Mouse (Mus musculus): ENCODE data around the gene Tns1. TPM values are rescaled to one million over a fixed set of nuclear protein-coding genes. Genes with fewer than 3 reads are reported as not detected.

Tns1 gene
- polyA plus RNA-seq, 1 experiment = not detected

DNA sequence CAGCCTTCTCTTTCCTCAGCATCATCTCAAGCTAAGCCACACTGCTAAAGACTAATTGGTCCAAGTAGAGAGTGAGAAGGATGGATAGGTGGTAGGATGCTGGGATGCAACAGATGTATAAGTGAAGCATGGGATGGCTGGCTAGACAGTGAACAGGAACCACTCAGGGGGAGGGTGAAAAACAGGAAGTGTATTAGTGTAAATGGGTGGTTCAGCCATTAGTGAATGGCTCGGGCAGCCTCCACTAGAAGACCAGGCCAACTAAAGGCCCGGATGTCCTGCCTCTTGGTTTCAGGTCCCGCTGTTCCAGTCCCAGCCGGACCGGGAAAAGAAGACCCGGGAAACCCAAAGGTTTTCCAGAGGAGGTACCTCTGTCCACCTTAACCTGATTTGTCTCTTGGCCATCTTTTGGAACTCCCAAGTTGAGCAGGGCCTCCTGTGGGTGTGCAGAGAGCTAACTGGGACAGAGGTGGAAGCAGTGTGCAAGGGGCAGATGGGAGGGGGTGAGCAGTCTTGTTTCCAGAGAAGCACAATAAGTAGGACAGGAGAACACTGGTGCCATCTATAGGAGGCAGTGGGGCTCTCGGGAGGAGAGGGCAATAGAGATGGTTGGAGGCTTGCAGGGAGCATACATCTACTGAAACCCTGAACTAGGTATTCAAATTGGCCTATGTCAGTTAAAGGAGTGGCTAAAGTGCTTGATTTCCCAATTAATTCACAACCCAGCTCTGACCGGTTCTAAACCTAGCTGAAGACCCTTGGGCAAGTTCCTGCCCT is 6.8 kb upstream of the Tns1 start:
- WGBS = 93% methylated on average over 8 of the region's 8 CpGs
- H3K4me1 ChIP-seq (ENCODE audit: control insufficient read depth, insufficient read depth, low read length) = no peaks in the 10 kb centered on the region
- H3K4me3 ChIP-seq (ENCODE audit: insufficient read depth, low read depth, low read length) = no peak overlapping the region
- TF ChIP-seq CTCF (IDR thresholded peaks at IDR 0.05; ENCODE audit: insufficient read depth, low read depth, low read length) (no peak), POLR2A (IDR thresholded peaks at IDR 0.05; ENCODE audit: insufficient read depth, low read depth, low read length) (no peak)
- H3K27ac ChIP-seq (ENCODE audit: insufficient read depth, low read depth, low read length) = no peak overlapping the region

DNA sequence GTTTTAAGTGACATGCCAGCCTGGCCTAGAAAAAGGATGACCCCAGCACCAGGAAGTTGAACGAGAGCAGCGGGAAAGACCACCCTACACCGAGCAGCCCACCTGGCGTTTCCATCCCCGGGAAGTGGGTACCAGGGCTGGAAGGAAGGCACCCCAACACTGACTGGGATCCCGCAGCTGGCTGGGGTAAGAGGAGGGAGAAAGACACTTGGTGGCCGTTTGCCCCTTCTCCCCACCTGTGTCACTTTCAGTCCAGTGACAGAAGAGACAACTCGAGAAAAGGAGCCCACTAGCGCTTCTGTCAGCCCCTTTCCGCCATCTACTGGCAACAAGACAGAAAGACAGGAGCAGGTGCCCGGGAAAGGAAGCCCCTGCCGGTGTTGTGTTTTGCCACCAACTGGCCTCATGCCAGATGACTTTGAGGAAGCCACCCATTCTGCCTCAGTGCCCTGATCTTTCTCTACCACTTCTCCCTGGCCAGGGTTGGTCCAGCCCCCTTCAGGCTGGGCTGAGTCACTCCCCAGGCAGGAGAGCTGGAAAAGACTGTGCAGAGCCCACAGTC is 823 bp upstream of the Tns1 start, which contains the start of gene Rufy4:
Gene Rufy4, plus strand, starts transcription at position 551 of the 562 bp plus-strand sequence.
- Histone ChIP-seq H3K4me3 (ENCODE audit: insufficient read depth, low read depth, low read length) (peak within 1 kb of the TSS; percentile 37), H3K4me1 (ENCODE audit: control insufficient read depth, insufficient read depth, low read length) (peaks cover 25% of the 10 kb centered on the region), H3K27ac (ENCODE audit: insufficient read depth, low read depth, low read length) (no peak within 1 kb of the TSS)
- TF ChIP-seq POLR2A (IDR thresholded peaks at IDR 0.05; ENCODE audit: insufficient read depth, low read depth, low read length) (no peak), CTCF (IDR thresholded peaks at IDR 0.05; ENCODE audit: insufficient read depth, low read depth, low read length) (peak; percentile 78)
- WGBS = under 1% methylated on average over 12 of the region's 12 CpGs

DNA sequence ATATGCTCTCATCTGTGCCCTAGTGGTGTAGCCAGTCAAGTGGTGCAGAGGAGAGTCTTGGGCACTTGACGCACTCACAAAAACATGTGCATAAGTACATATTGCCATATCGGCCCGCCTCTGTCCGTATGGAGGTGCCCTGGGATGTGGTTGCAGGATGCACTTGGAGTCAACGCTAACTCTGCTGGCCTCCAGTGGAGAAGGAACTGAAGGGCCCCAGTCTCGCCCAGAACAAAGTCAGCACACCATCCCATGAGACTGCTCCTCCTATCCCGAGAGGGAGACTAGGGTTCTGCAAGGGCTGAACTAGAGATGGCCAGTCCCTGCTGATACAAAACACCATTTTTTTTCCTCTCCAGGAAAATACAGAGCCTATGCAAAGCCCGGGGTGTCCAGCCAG is 1.0 kb downstream of the Tns1 start:
- TF ChIP-seq POLR2A (IDR thresholded peaks at IDR 0.05; ENCODE audit: insufficient read depth, low read depth, low read length) (no peak), CTCF (IDR thresholded peaks at IDR 0.05; ENCODE audit: insufficient read depth, low read depth, low read length) (no peak)
- whole genome bisulfite sequencing = 82% methylated on average over 8 of the region's 8 CpGs
- no peak overlapping the region for H3K27ac ChIP-seq (ENCODE audit: insufficient read depth, low read depth, low read length)
- H3K4me3 ChIP-seq (ENCODE audit: insufficient read depth, low read depth, low read length) = no peak overlapping the region
- H3K4me1 ChIP-seq (ENCODE audit: control insufficient read depth, insufficient read depth, low read length) = peaks cover 29% of the 10 kb centered on the region

DNA sequence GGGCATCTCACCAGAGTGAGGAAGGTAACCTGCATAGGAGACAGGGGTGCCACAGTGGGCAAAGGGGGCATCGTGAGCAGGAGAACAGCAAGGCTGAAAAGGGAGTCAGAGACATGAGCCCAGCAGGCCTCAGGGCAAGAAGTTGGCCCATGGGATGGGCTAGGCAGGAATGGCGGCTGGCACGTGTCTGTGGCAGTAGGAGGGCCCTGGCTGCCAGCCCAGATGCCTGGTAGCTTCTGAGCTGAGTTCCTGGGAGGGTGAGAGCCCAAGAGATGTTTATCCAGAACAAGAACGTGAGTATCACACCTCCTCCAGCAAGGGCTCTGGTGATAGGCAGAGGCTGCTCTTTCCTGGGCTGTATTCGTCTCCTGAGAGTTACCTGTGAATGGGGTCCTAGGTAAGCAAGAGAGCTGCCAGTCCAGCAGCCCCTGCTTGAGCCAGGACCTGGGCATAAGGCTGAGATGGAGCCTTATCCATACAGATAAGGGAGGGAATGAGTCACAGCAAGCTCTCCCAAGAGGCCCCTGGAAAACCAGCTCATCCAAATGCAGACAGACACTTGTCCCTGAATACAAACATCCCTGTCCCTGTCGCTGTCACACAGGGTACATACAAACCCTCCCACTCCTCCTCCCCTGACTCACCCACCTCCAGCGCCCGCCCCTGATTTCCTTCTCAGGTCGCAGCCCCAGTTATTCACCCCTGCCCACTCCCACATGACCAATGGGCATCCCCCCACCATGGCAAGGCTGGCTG is 2.2 kb downstream of the Tns1 start:
- peaks cover 29% of the 10 kb centered on the region for H3K4me1 ChIP-seq (ENCODE audit: control insufficient read depth, insufficient read depth, low read length)
- H3K4me3 ChIP-seq (ENCODE audit: insufficient read depth, low read depth, low read length) = no peak overlapping the region
- 45% methylated on average over 9 of the region's 9 CpGs for WGBS
- TF ChIP-seq POLR2A (IDR thresholded peaks at IDR 0.05; ENCODE audit: insufficient read depth, low read depth, low read length) (no peak), CTCF (IDR thresholded peaks at IDR 0.05; ENCODE audit: insufficient read depth, low read depth, low read length) (no peak)
- no peak overlapping the region for H3K27ac ChIP-seq (ENCODE audit: insufficient read depth, low read depth, low read length)

DNA sequence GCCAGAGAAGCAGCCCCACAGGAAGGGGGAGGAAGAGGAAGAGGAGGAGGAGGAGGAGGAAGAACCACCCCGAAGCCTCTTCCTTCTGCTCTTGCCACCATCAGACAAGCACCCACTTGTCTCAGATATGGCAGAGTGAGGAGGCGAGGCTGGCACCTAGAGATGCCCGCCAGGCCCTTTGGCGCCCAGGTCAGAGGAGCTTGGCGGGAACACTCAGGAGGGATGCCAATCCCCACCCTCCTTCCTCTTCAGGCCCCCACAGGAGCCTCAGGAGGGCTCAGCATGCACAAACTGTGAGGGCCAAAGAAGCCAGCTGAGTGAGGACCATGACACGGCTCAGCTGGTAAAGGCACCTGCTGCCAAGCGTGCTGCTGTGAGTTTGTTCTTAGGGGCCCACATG is 3.1 kb downstream of the Tns1 start:
- 82% methylated on average over 7 of the region's 7 CpGs for WGBS
- Histone ChIP-seq H3K4me1 (ENCODE audit: control insufficient read depth, insufficient read depth, low read length) (peaks cover 29% of the 10 kb centered on the region), H3K27ac (ENCODE audit: insufficient read depth, low read depth, low read length) (no peak overlapping the region), H3K4me3 (ENCODE audit: insufficient read depth, low read depth, low read length) (no peak overlapping the region)
- TF ChIP-seq CTCF (IDR thresholded peaks at IDR 0.05; ENCODE audit: insufficient read depth, low read depth, low read length) (no peak), POLR2A (IDR thresholded peaks at IDR 0.05; ENCODE audit: insufficient read depth, low read depth, low read length) (no peak)

DNA sequence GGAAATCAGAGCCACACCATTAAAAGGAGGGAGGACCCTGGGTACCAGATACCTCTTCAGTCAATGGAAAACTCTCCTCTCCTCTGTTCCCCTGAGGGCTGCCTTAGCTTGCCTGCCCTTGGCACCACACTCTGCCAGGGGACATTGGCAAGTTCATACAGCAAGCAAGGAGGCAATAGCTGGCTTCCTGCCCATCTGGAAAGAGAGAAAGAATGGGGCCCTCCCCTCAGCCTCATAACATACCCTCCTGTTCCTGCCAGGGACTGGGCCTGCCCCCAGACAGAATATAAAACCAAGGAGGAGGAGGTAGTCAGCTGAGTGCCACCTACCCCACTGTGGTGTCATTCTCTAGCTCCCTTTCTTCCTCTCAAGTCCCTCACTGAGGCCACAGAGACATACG is 5.1 kb downstream of the Tns1 start:
- no peak overlapping the region for H3K27ac ChIP-seq (ENCODE audit: insufficient read depth, low read depth, low read length)
- no peak overlapping the region for H3K4me3 ChIP-seq (ENCODE audit: insufficient read depth, low read depth, low read length)
- peaks cover 18% of the 10 kb centered on the region for H3K4me1 ChIP-seq (ENCODE audit: control insufficient read depth, insufficient read depth, low read length)
- 81% methylated on average over 1 of the region's 1 CpGs for WGBS
- TF ChIP-seq CTCF (IDR thresholded peaks at IDR 0.05; ENCODE audit: insufficient read depth, low read depth, low read length) (no peak), POLR2A (IDR thresholded peaks at IDR 0.05; ENCODE audit: insufficient read depth, low read depth, low read length) (no peak)

DNA sequence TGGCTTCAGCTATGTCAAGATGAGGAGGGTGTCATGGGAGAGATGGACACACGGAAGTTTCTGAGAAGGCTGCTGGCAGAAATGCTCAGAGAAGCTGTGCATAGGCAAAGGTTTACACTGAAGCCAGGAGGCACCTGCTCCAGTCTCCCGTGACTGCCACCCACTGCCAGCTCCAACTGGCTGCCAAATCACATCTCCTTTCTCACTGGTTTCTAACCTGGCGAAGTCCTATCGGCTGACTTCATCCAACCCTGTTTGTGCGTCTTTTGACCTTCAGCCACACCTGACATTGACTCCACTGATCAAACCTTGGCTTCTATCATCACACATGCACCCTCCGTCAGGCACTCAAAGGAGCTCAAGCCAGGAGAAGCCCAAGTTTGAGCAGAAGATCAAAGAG is 6.4 kb downstream of the Tns1 start:
- TF ChIP-seq POLR2A (IDR thresholded peaks at IDR 0.05; ENCODE audit: insufficient read depth, low read depth, low read length) (no peak), CTCF (IDR thresholded peaks at IDR 0.05; ENCODE audit: insufficient read depth, low read depth, low read length) (no peak)

DNA sequence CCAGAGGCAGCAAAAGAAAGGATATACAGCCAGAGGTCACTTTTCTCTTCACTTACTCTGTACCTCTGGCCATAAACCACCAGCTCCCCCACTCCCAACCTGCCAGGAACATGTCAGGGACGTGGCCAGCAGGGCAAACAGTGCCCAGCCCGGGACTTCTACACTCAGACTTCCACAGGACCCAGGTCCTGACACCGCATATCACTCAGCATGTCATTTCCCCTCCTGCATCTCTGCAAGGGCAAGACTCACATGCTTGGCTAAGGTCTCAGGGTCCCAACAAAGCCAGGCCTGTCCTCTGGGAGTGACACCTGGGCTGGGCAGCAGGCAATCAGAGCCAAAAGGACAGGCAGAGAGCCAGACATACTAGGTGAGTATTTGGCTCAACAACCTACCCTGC is 11.2 kb downstream of the Tns1 start:
- Histone ChIP-seq H3K4me1 (ENCODE audit: control insufficient read depth, insufficient read depth, low read length) (peaks cover 10% of the 10 kb centered on the region), H3K27ac (ENCODE audit: insufficient read depth, low read depth, low read length) (no peak overlapping the region), H3K4me3 (ENCODE audit: insufficient read depth, low read depth, low read length) (no peak overlapping the region)
- TF ChIP-seq CTCF (IDR thresholded peaks at IDR 0.05; ENCODE audit: insufficient read depth, low read depth, low read length) (no peak), POLR2A (IDR thresholded peaks at IDR 0.05; ENCODE audit: insufficient read depth, low read depth, low read length) (no peak)
- WGBS = 74% methylated on average over 3 of the region's 3 CpGs

More for the DNA sequence above, 6.4 kb downstream of the Tns1 start:
- H3K4me1 ChIP-seq (ENCODE audit: control insufficient read depth, insufficient read depth, low read length) = peaks cover 16% of the 10 kb centered on the region
- 95% methylated on average over 6 of the region's 6 CpGs for WGBS
- no peak overlapping the region for H3K4me3 ChIP-seq (ENCODE audit: insufficient read depth, low read depth, low read length)
- no peak overlapping the region for H3K27ac ChIP-seq (ENCODE audit: insufficient read depth, low read depth, low read length)

DNA sequence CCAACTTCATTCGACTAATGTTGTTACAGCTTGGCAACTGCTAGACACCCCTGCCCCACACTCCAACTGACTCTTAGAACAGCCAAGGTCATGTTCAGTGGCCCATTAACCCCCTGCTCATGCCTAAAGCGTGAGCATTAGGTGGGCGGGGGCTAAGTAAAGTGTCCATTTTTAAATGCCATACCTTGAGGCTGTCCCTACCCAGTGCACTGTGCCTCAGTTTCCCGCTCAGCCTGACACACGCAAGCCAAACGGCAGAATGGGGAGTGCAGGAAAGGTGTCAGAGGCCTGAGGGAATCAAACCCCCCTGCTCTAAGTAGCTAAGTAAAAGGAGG is 12.6 kb downstream of the Tns1 start:
- Histone ChIP-seq H3K4me1 (ENCODE audit: control insufficient read depth, insufficient read depth, low read length) (peaks cover 10% of the 10 kb centered on the region), H3K4me3 (ENCODE audit: insufficient read depth, low read depth, low read length) (no peak overlapping the region), H3K27ac (ENCODE audit: insufficient read depth, low read depth, low read length) (no peak overlapping the region)
- 47% methylated on average over 6 of the region's 6 CpGs for WGBS
- TF ChIP-seq CTCF (IDR thresholded peaks at IDR 0.05; ENCODE audit: insufficient read depth, low read depth, low read length) = no peak
- TF ChIP-seq POLR2A (IDR thresholded peaks at IDR 0.05; ENCODE audit: insufficient read depth, low read depth, low read length) = no peak
